Mouse (Mus musculus): Measurements from ENCODE around the gene Smco4. TPM values are rescaled to one million over a fixed set of nuclear protein-coding genes. Genes with fewer than 3 reads are reported as not detected.

Smco4 gene
- polyA plus RNA-seq, 1 experiment: 15.2 TPM

- H3K4me1 ChIP-seq (ENCODE audit: control insufficient read depth, insufficient read depth, insufficient read length, low read length): no peaks in the 10 kb centered on the region
- WGBS: 72% methylated on average over 7 of the region's 7 CpGs
- H3K27me3 ChIP-seq (ENCODE audit: control insufficient read depth, insufficient read depth, low read length): no peaks in the 10 kb centered on the region
- no peak overlapping the region for H3K4me3 ChIP-seq (ENCODE audit: low read depth, low read length)
- H3K36me3 ChIP-seq (ENCODE audit: control insufficient read depth, insufficient read depth, low read length): no peaks in the 10 kb centered on the region
- TF ChIP-seq CTCF (IDR thresholded peaks at IDR 0.05; ENCODE audit: extremely low read depth, insufficient read length, insufficient replicate concordance, low read depth, low read length) (no peak), POLR2A (IDR thresholded peaks at IDR 0.05; ENCODE audit: low read depth, low read length) (no peak)
- H3K27ac ChIP-seq (ENCODE audit: insufficient read depth, low read depth, low read length): no peak overlapping the region
Measured at GRCm38 (mm10) chr9:15562353-15562752, 69.1 kb downstream of the Smco4 start.

DNA sequence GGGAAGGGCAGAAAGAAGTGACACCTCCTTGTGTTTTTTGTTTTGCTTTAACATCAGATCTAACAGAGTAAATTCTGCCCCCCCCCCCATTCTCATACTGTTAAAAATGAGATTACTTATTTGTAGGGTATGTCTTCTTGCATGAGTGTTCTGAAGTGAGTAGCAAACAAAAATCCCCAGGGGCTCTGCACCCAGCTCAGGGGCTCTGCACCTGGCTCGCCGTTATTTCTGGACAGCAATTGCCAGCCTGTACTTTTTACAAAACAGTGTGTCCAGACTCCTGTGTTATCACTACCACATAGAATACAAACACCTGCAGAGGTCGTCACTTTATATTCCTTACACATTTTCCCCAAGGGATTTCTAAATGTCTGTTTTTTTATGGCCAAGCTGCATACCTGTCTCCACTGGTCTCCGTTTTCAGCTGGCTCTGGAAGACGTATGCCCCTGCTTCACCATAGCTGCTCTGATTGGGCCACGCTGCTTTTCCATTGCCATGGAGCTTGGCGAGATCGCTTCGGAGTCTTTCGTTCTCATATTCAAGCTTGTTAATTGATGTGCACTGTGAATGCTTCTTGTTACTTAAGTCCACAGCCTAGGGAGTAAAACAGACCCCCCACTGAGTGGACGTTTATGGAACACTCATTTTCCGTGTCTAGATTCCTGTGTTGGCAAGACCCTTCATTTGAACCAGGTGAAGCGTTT lies 81.7 kb downstream of the Smco4 start:
- no peaks in the 10 kb centered on the region for H3K36me3 ChIP-seq (ENCODE audit: control insufficient read depth, insufficient read depth, low read length)
- H3K27ac ChIP-seq (ENCODE audit: insufficient read depth, low read depth, low read length): no peak overlapping the region
- no peak overlapping the region for H3K4me3 ChIP-seq (ENCODE audit: low read depth, low read length)
- TF ChIP-seq POLR2A (IDR thresholded peaks at IDR 0.05; ENCODE audit: low read depth, low read length) (no peak), CTCF (IDR thresholded peaks at IDR 0.05; ENCODE audit: extremely low read depth, insufficient read length, insufficient replicate concordance, low read depth, low read length) (no peak)
- WGBS: 80% methylated on average over 13 of the region's 13 CpGs
- no peaks in the 10 kb centered on the region for H3K4me1 ChIP-seq (ENCODE audit: control insufficient read depth, insufficient read depth, insufficient read length, low read length)
- H3K27me3 ChIP-seq (ENCODE audit: control insufficient read depth, insufficient read depth, low read length): no peaks in the 10 kb centered on the region

DNA sequence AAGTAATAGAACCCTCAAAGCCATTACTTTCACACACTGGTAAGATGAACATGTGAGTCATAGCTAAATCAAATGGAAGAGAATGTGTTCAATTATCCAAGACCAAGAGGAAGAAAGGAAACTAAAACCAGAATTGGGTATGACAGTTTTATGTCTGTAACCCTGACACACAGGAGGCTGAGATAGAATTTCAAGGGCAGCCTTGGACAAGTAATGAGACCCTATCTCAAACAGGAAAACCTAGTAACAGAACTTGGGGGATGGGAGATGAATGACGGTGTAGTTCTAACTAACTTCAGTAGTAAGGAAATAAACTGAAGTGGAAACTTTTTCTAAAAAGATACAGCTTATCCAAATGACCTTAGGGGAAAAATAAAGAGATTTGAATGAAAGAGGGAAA lies 85.2 kb downstream of the Smco4 start:
- H3K36me3 ChIP-seq (ENCODE audit: control insufficient read depth, insufficient read depth, low read length): no peaks in the 10 kb centered on the region
- TF ChIP-seq CTCF (IDR thresholded peaks at IDR 0.05; ENCODE audit: extremely low read depth, insufficient read length, insufficient replicate concordance, low read depth, low read length) (no peak), POLR2A (IDR thresholded peaks at IDR 0.05; ENCODE audit: low read depth, low read length) (no peak)
- WGBS: 64% methylated on average over 1 of the region's 1 CpGs
- H3K27ac ChIP-seq (ENCODE audit: insufficient read depth, low read depth, low read length): no peak overlapping the region
- H3K4me1 ChIP-seq (ENCODE audit: control insufficient read depth, insufficient read depth, insufficient read length, low read length): no peaks in the 10 kb centered on the region
- no peaks in the 10 kb centered on the region for H3K27me3 ChIP-seq (ENCODE audit: control insufficient read depth, insufficient read depth, low read length)
- H3K4me3 ChIP-seq (ENCODE audit: low read depth, low read length): no peak overlapping the region

DNA sequence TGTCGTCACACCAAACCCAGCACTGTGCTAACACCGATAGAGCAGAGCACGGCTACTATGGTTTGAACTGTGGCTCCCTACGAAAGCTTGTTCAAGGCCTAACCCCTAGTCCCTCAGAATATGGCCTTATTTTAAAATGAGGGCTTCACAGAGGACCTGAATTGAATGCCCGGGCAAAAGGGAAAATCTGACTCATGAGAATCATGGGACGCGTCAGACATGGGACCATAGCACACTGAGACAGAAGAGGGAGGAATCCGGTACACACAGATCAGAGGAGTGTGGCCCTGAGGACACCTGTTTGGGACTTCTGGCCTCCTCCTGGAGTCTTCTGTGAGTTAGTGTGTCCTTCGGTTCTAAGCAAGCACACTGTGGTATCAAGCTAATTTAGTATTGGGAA lies 85.7 kb downstream of the Smco4 start:
- H3K27me3 ChIP-seq (ENCODE audit: control insufficient read depth, insufficient read depth, low read length): no peaks in the 10 kb centered on the region
- TF ChIP-seq CTCF (IDR thresholded peaks at IDR 0.05; ENCODE audit: extremely low read depth, insufficient read length, insufficient replicate concordance, low read depth, low read length): no peak
- TF ChIP-seq POLR2A (IDR thresholded peaks at IDR 0.05; ENCODE audit: low read depth, low read length): no peak
- no peaks in the 10 kb centered on the region for H3K4me1 ChIP-seq (ENCODE audit: control insufficient read depth, insufficient read depth, insufficient read length, low read length)
- H3K36me3 ChIP-seq (ENCODE audit: control insufficient read depth, insufficient read depth, low read length): no peaks in the 10 kb centered on the region
- no peak overlapping the region for H3K4me3 ChIP-seq (ENCODE audit: low read depth, low read length)
- H3K27ac ChIP-seq (ENCODE audit: insufficient read depth, low read depth, low read length): no peak overlapping the region
- 88% methylated on average over 9 of the region's 9 CpGs for WGBS

- H3K4me1 ChIP-seq (ENCODE audit: control insufficient read depth, insufficient read depth, insufficient read length, low read length): no peaks in the 10 kb centered on the region
Measured at GRCm38 (mm10) chr9:15580176-15580575, 86.9 kb downstream of the Smco4 start.

DNA sequence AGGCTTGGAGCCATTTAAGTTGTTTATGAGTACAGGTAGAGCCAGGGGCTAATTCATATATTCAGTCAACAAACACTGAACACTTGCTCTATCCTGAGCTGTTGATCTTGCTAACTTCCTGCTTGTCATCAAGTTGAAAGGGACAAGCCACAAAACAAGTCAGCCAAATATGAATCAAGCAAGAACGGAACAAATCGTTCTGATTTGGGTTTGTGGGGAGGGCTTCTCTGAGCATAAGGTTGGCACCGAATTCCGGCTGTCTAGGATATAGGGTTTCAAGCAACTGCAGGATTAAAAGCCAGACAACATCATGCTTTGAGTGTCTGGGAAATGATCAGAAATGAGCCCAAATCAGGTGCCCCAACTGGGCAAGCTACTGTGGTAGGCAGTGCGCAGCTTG lies 88.8 kb downstream of the Smco4 start:
- WGBS: 89% methylated on average over 5 of the region's 5 CpGs
- H3K27me3 ChIP-seq (ENCODE audit: control insufficient read depth, insufficient read depth, low read length): no peaks in the 10 kb centered on the region
- no peak overlapping the region for H3K4me3 ChIP-seq (ENCODE audit: low read depth, low read length)
- H3K36me3 ChIP-seq (ENCODE audit: control insufficient read depth, insufficient read depth, low read length): no peaks in the 10 kb centered on the region
- TF ChIP-seq CTCF (IDR thresholded peaks at IDR 0.05; ENCODE audit: extremely low read depth, insufficient read length, insufficient replicate concordance, low read depth, low read length) (no peak), POLR2A (IDR thresholded peaks at IDR 0.05; ENCODE audit: low read depth, low read length) (no peak)
- no peak overlapping the region for H3K27ac ChIP-seq (ENCODE audit: insufficient read depth, low read depth, low read length)
- no peaks in the 10 kb centered on the region for H3K4me1 ChIP-seq (ENCODE audit: control insufficient read depth, insufficient read depth, insufficient read length, low read length)

More at GRCm38 (mm10) chr9:15580176-15580575, 86.9 kb downstream of the Smco4 start:
- TF ChIP-seq CTCF (IDR thresholded peaks at IDR 0.05; ENCODE audit: extremely low read depth, insufficient read length, insufficient replicate concordance, low read depth, low read length) (no peak), POLR2A (IDR thresholded peaks at IDR 0.05; ENCODE audit: low read depth, low read length) (no peak)
- Histone ChIP-seq H3K36me3 (ENCODE audit: control insufficient read depth, insufficient read depth, low read length) (no peaks in the 10 kb centered on the region), H3K4me3 (ENCODE audit: low read depth, low read length) (no peak overlapping the region), H3K27ac (ENCODE audit: insufficient read depth, low read depth, low read length) (no peak overlapping the region), H3K27me3 (ENCODE audit: control insufficient read depth, insufficient read depth, low read length) (no peaks in the 10 kb centered on the region)
- WGBS: 53% methylated on average over 6 of the region's 6 CpGs

DNA sequence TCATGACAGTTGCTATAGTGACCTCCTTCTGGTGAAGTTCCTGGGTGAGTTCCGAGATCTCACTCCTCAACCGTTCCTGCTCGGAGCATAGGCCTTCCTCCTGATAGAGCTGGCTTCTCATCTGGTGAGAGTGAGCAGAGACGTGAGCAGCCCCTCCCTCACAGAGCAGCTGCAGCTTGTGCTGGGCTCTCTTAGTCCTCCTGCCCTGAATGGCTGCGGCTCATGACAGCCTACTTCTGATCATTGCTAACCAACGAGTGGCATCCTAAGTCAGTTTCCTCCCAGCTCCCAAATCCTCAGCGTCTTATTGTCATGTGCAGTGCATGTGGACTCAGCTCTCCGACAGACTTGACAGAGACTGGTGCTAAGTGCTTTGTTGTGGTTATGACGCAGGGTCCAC lies 91.0 kb downstream of the Smco4 start:
- H3K27ac ChIP-seq (ENCODE audit: insufficient read depth, low read depth, low read length): no peak overlapping the region
- H3K36me3 ChIP-seq (ENCODE audit: control insufficient read depth, insufficient read depth, low read length): no peaks in the 10 kb centered on the region
- no peak overlapping the region for H3K4me3 ChIP-seq (ENCODE audit: low read depth, low read length)
- no peaks in the 10 kb centered on the region for H3K27me3 ChIP-seq (ENCODE audit: control insufficient read depth, insufficient read depth, low read length)
- 77% methylated on average over 9 of the region's 9 CpGs for WGBS
- TF ChIP-seq CTCF (IDR thresholded peaks at IDR 0.05; ENCODE audit: extremely low read depth, insufficient read length, insufficient replicate concordance, low read depth, low read length): no peak
- TF ChIP-seq POLR2A (IDR thresholded peaks at IDR 0.05; ENCODE audit: low read depth, low read length): no peak
- no peaks in the 10 kb centered on the region for H3K4me1 ChIP-seq (ENCODE audit: control insufficient read depth, insufficient read depth, insufficient read length, low read length)

Data from small intestine, adult 2 months (tissue).